Mouse (Mus musculus): ENCODE data around the gene Sbf2.
"Not testable (repeated sequence)": the region's sequence is repeated elsewhere in the genome, so short reads cannot be mapped to it uniquely, and the experiment has no call there.

The Sbf2 gene

DNA sequence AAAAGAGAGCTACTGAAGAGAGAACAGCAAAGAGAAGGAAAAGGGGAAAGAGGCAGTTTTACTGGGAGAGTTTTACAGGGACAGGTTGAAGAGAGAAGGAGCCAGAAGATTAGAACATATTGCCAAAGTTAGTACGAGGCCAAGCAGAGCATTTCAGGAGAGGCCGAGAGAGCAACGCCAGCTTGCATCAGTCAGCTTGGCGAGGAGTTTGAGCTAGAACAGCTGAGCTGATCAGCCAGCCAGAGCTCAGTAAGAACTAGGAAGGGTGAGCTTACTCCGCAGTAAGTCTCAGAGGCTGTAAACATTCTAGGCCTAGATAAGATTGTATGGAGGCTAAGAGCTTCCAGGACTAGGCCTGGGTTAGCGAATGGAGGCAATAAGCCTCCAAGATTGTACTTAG, 222.1 kb downstream of the Sbf2 start:
- DNase-seq (ENCODE audit: low spot score): no peak

DNA sequence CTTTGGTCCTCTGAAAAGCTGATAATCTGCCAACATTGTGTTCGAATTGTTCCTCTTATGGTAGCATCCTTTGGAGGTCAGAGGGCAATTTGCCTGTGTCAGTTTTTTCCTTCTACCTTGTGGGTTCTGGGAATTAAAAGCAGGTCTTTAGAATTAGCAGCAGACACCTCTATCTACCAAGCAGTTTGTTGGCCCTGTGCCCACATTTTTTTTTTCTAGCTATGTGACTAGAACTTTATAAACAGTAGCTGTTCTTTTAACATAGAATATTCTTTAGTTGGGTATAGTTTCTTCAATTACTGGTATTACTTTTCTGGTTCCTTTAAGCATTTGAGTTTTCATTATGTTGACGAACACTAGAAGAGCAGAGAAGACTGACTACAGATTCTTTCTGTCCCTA, 223.1 kb downstream of the Sbf2 start:
- no peak for DNase-seq (ENCODE audit: low spot score)

DNA sequence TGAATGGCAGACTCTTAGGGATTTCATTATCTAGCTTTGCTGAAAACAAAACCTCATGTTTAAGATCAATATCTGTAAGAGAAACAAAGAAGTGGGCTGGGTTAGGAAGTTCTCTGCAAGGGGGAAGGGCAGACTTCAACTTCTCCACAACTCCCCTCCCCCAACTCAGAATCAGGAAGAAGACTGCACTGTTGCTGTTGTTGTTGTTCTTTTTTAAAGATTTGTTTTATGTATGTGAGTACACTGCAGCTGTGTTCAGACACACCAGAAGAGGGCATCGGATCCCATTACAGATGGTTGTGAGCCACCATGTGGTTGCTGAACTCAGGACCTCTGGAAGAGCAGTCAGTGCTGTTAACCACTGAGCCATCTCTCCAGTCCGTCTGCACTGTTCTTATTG, 225.8 kb downstream of the Sbf2 start:
- not testable (repeated sequence) for DNase-seq (ENCODE audit: low spot score)

DNA sequence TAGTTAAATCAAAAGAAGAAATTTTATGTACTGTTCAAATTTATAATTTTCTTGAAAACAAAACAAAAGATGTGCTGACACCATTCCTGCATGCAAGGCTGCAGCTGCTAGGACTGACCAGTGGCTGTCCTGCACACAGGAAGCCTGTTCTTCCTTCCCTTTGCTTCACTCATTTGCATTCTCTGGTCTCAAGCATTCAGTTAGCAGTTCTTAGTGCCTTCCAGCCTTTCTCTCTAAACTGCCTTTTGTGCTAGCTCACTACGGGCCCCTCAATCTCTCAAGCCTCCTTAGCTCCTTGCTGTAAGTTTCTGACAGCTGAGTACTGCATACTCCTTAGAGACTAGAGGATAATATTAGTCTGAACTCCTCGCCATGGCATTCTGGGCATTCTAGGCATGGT, 227.2 kb downstream of the Sbf2 start:
- no peak for DNase-seq (ENCODE audit: low spot score)

DNA sequence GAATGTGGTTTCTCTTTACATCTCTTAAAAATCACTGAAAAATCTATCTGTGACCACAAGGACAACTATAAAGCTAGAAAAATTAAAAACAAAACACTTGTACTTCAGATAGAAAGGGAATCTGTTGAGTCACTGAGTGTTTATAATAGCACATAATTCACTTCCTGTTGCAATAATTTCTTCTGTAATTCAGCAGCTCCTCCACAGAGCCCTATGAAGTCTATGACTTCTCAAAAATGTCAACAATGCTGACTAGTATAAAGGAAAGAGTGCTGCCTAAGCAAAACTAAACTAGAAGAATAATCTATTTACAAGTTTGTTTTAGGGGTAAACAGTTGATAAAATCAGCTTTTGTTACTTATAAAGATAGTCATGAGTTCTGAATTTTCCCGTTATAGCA, 229.2 kb downstream of the Sbf2 start:
- no peak for DNase-seq (ENCODE audit: low spot score)

DNA sequence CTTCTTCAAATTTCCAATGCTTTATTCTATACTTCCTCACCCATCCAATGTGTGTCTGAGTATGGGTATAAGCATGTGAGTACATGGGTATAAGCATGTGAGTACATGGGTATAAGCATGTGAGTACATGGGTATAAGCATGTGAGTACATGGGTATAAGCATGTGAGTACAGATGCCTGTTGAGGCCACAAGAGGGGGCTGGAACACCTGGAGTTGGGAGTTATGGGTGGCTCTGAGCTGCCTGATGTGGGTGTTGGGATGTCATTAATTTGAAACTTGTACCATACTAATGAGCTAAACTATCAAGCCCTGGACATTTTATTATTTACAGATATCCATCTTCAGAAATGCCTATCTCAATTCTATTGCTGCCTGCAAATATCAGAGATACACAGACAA, 230.4 kb downstream of the Sbf2 start:
- no peak for DNase-seq (ENCODE audit: low spot score)

DNA sequence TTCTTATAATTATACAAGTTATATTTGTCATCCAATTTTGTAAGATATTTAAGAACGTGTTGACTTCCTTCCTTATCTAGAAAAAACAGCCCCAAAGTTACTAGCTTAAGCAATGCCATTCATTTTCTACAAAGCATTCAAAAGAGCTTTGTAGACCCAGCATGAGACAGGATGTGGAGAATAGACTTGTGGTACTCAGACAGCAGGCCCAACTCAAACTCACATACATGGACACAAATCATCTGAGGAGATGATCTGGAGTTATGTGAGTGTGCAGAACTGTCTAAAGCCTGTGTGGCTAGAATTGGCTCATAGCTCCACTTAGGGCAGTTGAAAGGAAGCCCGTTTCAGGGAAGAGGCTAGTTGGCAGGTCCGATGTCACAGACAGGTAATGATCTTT, 233.1 kb downstream of the Sbf2 start:
- DNase-seq (ENCODE audit: low spot score): no peak

DNA sequence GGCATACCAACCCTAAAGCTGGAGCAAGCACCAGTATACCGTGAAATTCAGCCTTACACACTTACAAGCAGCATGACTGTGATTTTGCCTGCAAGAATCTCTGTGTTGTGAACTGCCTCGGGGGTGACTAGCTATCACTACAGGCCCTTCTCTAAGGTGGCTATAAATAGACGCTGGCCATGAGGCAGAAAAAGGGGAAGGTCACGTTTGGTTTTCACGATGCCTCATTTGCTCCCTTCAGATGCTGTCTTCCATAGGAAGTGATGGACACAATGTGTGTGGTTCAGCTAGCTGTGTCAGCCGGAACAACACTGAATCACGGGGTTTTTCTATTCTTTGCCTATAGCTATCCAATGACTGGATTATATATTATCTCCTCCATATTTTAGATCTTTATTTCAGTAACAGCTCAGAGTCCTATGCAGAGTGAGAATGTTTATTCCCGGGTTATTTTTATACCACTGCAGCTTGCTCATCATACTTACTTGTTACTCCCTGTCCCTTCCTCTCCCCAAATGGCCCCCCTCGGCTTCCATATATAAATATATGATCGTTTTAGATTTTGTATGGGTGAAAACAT, 235.3 kb downstream of the Sbf2 start:
- DNase-seq (ENCODE audit: low spot score): no peak

DNA sequence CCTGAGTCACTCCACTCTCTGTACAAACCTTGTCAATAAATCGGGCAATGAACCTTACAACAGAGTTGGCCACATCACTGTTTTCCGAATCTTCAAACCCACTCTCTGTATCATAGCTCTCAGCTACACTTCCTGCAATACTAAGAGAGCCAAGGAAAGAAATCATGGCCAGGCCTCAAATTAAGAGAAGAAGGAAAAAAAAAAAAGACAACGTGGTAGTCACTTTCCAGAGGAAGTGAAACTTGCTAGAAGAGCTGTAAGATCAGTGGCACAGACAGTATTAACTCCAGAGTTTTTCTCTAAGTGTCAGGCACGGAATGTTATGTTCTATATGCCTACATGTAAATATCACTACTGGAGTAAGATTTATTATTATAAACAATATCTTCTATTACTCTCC, 242.2 kb downstream of the Sbf2 start:
- no peak for DNase-seq (ENCODE audit: low spot score)

DNA sequence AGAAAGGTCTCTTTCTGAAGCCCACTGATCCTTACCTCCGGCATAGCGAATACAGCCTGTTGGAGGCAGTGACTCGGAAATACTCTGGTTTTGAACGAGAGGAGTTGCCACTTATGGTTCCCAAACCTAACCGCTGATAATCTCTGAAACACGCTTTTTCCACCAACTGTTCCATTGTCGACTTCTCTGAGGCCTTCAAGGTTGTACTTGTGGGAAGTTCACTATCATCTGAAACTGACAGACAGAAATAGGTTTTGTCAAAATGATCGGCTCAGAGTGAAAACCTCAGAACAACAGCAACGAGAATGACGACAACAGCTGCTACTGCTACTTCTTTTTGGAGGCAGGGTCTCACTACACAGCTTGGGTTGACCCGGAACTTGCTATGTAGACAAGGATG, 252.7 kb downstream of the Sbf2 start:
- no peak for DNase-seq (ENCODE audit: low spot score)

DNA sequence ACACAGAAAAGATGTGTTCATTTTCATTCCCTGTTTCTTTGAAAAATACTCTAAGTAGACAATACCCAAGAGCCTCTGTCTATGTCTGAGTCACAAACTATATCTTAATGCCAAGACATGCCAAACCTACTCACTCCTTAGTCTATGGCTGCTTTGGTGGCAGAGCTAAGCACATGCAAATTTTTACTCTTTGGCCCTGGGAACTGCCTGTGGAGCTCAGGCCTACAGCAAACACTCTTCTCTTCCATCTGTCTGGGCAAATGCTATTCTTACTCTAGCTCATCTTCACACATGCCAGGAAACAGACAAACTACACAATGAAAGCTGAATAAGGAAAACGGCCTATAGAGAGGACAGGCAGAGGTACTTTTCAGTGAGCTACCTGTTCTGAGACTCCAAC, 253.2 kb downstream of the Sbf2 start:
- no peak for DNase-seq (ENCODE audit: low spot score)

DNA sequence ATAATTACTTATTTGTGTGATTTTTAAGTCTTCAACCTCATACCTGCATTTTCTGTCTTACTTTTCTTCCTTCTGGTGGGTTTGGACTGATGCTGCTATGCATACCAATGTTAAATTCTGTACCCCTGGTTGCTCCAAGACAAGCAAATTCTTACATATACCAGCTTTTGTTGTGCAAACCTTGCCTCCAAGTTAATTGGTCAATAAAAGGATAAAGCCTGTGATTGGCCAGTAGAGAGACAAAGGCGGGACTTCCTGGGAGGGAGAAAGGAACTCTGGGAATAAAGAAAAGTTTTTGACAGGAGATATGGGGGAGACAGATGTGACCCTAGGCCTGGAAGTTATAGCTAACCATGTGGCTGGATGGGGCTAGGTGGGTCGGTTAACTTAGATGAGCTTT, 255.3 kb downstream of the Sbf2 start:
- no peak for DNase-seq (ENCODE audit: low spot score)

DNA sequence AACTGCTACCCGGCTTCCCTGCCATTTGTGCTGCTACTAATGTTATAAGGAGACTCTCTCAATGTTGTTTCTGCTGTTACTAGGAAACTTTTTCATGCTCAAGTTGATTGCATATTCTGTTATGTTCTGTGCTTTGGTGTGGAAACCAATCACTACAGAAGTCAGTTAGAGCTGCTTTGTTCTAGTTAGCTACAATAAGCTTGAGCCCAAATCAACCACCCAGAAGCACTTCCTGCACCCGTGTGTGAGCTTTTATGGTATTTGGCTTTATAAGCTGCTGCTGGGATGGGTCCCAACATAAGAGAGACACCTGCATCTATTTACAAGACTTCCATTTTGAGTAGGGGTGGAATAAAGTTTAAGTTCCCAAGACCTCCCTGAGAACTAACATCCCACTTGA, 260.8 kb downstream of the Sbf2 start:
- DNase-seq (ENCODE audit: low spot score): no peak

DNA sequence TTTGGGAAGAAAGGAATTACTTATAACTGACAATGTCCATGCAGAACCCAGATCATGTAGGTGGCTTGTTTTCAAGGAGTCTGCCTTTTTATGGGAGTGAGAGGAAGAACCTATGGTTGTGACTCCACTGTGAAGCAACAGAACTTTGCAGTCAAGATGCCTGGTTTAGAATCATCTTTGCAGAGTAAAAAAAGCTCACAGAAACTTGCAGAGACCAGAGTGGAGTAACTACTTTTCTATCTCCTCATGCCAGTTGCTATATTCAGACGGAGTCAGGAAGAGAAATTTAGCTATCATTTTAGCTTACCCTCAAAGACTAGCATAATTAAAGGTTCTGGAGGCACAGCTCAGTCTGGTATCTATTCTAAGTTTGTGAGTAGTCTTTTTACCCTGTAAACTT, 267.5 kb downstream of the Sbf2 start:
- no peak for DNase-seq (ENCODE audit: low spot score)

DNA sequence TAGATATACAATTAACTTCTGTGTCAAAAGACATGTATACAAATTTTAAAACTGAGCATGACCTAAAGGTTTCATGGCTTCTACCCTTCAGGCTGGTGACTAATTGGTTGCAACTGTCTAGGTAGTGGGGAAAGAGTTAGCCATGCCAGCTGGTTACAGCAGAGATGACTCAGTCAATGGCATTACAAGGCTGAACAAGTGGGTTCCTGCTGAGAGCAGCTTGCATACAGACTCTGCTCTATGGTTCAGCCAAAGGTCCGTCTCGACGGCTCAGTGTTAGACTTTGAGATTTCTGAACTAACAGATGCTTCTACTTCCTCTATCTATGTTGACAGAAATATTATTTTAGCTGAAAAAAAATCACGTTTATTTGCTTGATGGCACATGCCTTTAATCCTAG, 277.1 kb downstream of the Sbf2 start:
- no peak for DNase-seq (ENCODE audit: low spot score)

DNA sequence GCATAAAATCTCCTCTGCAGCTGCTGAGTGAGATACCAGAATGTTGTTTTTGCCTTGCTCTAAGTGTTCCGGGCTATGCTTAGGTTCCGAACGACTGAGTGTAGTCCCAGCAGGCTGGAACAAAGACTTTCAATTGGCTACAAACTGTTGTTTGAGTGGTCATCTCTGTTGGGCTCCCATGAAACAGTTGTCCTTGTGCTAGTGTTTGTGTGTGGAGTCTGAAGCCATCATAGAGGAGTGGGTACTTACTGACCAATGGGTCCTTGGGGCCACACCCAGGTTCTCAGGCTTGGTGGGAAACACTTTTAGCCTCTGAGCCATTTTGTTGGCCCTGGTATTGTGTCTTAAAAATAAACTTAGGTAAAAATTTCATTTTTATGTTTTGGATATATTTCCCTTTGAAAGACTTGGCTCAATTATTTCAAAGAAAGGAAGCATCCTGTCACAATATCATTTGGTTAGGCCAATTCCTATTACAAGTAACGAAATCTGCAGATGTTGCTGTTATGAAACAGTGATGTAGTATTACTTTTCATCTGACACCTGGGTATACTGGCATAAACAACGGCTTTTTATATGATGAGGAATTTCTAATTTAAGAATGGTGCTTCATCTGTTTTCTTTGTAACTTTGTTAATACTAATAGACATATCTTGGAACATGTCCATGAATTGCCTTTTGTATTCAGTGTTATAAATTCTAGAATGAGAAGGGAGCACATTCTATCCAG, 289.2 kb downstream of the Sbf2 start:
- no peak for DNase-seq (ENCODE audit: low spot score)

DNA sequence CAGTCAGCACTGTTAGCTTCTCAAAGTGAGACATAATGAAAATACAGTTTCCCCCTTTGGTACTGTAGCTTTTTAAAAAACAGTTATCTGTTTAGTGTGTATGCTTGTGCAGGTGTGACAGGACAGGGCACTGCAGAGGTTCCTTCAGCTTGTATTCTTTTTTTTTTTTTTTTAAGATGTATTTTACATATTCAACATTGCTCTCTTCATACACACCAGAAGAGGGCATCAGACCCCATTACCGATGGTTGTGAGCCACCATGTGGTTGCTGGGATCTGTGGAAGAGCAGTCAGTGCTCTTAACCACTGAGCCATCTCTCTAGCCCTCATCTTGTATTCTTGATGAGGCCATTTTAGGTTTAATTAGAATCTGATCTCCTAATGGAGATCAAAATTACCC, 289.9 kb downstream of the Sbf2 start:
- no peak for DNase-seq (ENCODE audit: low spot score)

DNA sequence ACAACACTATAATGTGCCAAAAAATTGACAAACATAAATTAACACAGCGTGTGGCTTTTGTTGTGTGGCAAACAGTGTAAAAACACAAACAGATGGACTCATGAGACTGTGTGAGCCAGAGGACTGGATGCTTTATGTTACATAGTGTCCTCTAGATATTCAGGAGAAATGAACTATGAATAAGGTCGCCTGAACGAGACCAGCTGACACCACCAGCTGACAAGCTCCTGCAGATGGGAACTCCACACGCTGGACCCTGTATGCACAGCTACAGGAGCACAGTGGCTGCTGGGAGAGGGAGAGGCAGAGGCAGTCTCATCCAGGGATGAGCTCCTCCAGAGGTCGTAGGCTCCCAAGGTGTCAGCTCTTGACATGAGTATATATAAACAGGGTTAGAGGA, 293.6 kb downstream of the Sbf2 start:
- DNase-seq (ENCODE audit: low spot score): no peak

DNA sequence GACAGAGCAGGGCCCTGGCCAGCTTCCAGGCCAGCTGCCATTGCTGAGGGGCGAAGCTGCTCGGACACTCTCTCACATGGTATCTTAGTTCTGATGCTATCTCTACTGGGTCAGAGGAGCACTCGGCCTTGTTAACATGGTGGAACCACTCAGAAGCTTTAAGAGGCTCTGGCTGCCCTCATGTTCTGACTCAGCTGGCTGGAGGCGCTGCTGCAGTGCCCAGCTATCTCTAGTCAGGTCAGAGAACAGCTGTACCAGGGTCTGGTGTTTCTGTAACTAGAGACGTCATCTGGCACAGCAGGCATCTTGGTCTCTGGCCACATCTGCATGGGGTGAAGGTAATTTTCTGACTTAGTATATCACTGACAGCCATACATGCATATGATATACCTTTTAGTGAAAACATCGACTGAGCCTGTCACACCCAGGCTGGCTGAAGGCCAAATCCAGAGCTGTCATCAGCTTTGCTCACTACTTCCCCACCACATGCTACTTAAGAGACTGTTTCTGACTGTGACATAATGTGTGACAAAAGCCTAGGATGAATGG, 295.7 kb downstream of the Sbf2 start:
- DNase-seq (ENCODE audit: low spot score): no peak

DNA sequence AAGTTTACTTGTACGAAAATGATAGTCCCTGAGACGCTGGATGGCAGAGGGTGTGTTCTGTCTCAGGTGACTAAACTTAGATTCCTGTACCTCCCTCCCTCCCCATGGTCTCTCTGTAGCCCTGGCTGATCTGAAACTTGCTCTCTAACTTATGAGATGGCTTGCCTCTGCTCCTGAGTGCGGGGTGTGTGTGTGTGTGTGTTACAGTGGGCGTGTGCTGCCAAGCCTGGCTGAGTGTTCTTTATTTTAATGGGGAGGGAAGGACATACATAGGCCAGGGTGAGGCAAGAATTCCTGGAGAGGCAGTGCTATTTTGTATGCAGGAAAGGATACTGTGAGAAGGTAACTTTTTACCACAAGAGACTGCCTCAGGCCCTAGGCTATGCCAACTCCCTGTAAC, 297.3 kb downstream of the Sbf2 start:
- DNase-seq (ENCODE audit: low spot score): no peak

DNA sequence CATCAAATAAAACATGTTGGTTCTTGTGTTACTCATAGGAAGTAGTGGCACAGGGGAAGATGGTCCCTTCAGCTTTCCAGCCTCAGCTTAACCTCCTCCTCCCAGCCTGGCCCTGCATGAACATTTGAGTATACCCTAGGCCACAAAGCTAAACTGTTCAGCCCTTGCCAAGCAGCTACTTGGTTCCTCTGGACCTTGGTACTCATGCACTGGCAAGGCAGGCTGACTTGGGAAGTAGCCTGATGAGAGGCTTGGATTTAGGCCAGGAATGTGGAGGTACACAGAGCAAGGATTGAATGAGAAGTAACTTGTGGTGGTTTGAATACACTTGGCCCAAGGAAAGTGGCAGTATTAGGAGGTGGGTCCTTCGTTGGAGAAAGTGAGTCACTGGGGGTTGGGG, 299.4 kb downstream of the Sbf2 start:
- no peak for DNase-seq (ENCODE audit: low spot score)

DNA sequence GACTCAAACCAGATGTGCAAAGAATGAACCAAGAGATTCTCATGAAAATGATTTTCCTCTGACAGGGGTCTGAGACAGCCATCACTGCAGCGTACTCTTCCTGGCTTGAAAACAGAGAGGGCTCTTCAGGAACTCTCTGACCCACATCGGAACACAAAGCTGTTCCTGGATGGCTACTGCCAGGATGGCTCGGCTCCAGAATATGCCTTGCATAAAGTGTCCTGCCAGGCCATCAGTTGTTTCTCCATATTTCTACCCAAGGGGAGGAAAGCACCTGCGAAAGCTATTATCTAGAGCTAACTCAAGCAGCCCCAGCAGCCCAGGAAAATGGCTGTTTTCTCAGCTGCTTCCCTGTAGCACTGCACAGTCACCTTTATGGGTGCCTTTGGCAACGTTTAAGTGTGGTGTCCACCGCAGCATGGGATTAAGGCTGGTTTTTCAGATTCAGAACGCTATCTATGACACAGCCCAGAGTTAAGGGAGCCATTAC, 300.3 kb downstream of the Sbf2 start:
- DNase-seq (ENCODE audit: low spot score): no peak

DNA sequence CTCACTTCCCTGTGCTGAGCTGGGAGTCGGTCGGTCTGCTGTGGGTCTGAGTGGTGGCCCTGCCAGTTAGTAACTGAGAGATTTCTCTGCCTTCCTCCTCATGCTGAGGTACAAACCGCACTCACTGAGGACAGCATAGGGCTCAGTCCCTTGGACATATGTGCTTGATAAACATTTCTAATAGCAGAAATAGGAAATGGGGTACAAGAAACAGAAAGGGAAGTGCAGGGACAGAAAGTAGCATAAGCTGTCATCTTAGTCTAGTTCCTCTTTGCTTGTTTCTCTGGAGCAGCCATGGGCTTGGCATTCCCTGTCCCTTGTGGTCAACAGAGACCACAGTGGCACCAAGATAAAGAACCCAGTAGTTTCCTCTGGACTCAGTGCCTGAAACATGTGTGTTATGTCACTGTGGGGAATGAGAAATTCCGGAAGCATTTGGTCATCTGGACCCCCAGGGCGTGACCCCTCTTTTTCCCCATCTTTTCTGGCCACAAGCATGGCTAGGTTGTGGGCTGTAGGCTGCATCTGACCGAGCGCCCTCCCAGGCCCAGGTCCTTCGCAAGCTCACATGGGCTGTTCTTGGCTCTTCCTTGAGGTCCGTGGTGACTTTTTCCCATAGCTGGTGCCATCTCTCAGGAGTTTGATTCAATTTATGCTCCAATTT, 301.2 kb downstream of the Sbf2 start:
- no peak for DNase-seq (ENCODE audit: low spot score)
